Mouse (Mus musculus) hindbrain, embryonic 14.5 days (tissue): ENCODE measurements around the gene Cfdp1. TPM values are rescaled to one million over a fixed set of nuclear protein-coding genes. Genes with fewer than 3 reads are reported as not detected.
A peak's percentile ranks its signal among the peaks of the same experiment; 100 is the strongest.

Experiments used
- ATAC-seq: fragments of 200-750 bp; cut with Nextera tagmentation; 2 replicates; pipeline ENCODE4 v1.8.0; 2017; ENCODE audit warnings: moderate number of reproducible peaks, mild to moderate bottlenecking, moderate TSS enrichment, moderate library complexity; ENCODE audit not compliant: low FRiP score
- DNase-seq: peaks from one replicate; pipeline ENCODE4 v3.0.0-alpha.2; 2015; ENCODE audit warnings: low spot score
- H3K27ac ChIP-seq: fragments of 300-500 bp; sonication (generic); 2 replicates; pipeline ENCODE4 v1.5.1; 2014; ENCODE audit warnings: mild to moderate bottlenecking, moderate library complexity
- H3K27me3 ChIP-seq: fragments of 300-500 bp; sonication (generic); 2 replicates; pipeline ENCODE4 v1.6.1; 2014; ENCODE audit warnings: mild to moderate bottlenecking, low read length, mixed read lengths; ENCODE audit not compliant: control insufficient read depth, insufficient read depth
- H3K36me3 ChIP-seq: fragments of 300-500 bp; sonication (generic); replicated peaks from 2 replicates; pipeline ENCODE4 v1.6.1; 2014; ENCODE audit not compliant: control insufficient read depth, insufficient read depth
- H3K4me1 ChIP-seq: fragments of 300-500 bp; sonication (generic); replicated peaks from 2 replicates; pipeline ENCODE4 v1.6.1; 2014; ENCODE audit warnings: antibody characterized with exemption, low read length, mixed read lengths; ENCODE audit not compliant: control insufficient read depth, insufficient read depth
- H3K4me2 ChIP-seq: fragments of 300-500 bp; sonication (generic); replicated peaks from 2 replicates; pipeline ENCODE4 v1.6.1; 2014; ENCODE audit warnings: mild to moderate bottlenecking, moderate library complexity
- H3K4me3 ChIP-seq: fragments of 300-500 bp; sonication (generic); replicated peaks from 2 replicates; pipeline ENCODE4 v1.5.1; 2014; ENCODE audit warnings: mild to moderate bottlenecking, low read length
- H3K9ac ChIP-seq: fragments of 300-500 bp; sonication (generic); 2 replicates; pipeline ENCODE4 v1.6.1; 2014
- H3K9me3 ChIP-seq: fragments of 300-500 bp; sonication (generic); 2 replicates; pipeline ENCODE4 v1.6.1; 2016; ENCODE audit warnings: low read length; ENCODE audit not compliant: control insufficient read depth
- WGBS: fragments of 180-500 bp; shearing (Covaris S2); extraction: QIAGEN DNeasy Blood & Tissue Kit; methylation state at CpG from one replicate; pipeline ENCODE4 v1.1.7; 2014; 5-methylcytosine and 5-hydroxymethylcytosine counted together
- polyA plus RNA-seq: library from polyadenylated mRNA; unstranded; fragments of >200 nt; fragmentation: Nextera tagmentation; extraction: Ambion mirVana; gene quantifications from 2 replicates; pipeline ENCODE4 v1.2.1, GENCODE M21; 2014

The Cfdp1 gene
- polyA plus RNA-seq, 1 experiment from 2014 or later: 155 TPM

DNA sequence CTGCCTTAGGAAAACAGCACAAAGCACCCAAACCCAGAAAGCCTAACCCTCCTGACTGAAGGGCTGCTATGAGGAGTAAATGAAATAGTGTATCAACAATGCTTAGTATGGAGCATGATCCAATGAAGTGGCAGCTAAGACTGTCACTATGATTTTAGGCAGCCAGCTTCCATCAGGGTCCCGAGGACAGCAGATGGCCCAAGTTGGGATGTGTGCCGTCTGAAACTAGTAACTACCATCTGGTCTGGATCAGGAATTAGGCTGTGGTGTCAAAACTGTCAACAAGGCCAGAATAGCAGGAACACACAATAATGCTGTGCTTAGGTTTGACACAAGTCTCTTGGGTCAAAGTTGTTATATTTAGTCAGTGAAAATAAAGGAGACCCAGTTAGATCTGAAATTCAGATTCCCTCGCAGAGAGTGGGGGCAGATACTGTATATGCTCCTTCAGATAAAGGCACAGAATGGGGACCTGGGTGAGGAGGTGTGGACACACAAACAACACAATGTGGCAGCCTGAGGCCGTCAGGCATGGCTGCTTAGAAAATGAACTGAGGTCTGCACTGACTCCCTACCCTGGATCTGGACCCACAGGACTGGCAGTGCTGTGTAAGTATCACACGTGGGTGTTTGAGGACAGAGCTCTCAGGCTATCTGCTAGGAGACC lies 83.0 kb downstream of the Cfdp1 start:
- ATAC-seq (no peak), DNase-seq (no peak)
- H3K9me3 ChIP-seq: no peaks in the 10 kb centered on the region
- WGBS: 63% methylated on average over 5 of the region's 5 CpGs
- H3K4me3 ChIP-seq: no peak overlapping the region
- H3K9ac ChIP-seq: no peak overlapping the region
- peak overlapping the region; percentile 87 for H3K27ac ChIP-seq
- H3K27me3 ChIP-seq: no peaks in the 10 kb centered on the region
- peaks cover 14% of the 10 kb centered on the region for H3K4me1 ChIP-seq
- no peak overlapping the region for H3K4me2 ChIP-seq
- peaks cover 19% of the 10 kb centered on the region for H3K36me3 ChIP-seq

DNA sequence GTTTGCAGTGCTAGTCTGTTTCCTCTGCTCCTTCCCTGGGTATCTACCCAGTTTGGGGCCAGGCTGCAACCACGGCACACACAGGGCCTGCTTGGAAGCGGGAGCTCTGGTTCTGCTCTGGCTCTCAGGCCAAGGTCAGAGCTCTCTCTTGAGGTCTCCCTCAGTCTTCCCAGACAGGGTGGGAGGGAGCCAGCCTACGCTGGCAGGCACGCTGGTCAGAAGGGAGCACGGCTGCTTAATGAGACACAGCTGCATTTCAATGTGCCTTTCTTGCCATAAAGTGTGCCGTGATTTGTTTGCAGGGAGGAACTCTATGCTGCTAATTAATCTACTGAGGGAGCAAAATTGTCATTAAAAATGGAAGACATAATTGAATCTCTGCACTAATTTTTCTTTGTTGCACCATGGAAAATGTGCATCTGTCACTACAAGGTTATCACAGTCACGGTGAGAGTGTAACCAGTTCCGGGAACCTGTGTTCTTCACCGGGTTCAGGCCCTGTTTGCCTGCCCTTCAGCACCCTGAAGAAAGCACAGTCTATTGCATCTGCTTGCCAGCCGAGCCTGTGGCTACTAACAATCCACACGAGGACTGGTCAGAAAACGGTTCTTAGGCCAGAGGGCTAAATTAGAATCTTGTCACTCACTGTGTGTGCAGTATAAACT lies 84.2 kb downstream of the Cfdp1 start:
- H3K36me3 ChIP-seq: peaks cover 21% of the 10 kb centered on the region
- peak overlapping the region; percentile 87 for H3K27ac ChIP-seq
- no peaks in the 10 kb centered on the region for H3K9me3 ChIP-seq
- no peaks in the 10 kb centered on the region for H3K27me3 ChIP-seq
- peak overlapping the region; percentile 9; the same call in 1 of the 2 replicates for H3K9ac ChIP-seq
- H3K4me2 ChIP-seq: no peak overlapping the region
- peaks cover 14% of the 10 kb centered on the region for H3K4me1 ChIP-seq
- 23% methylated on average over 12 of the region's 12 CpGs for WGBS
- peak; percentile 57; the same call in 1 of the 2 replicates for ATAC-seq
- H3K4me3 ChIP-seq: no peak overlapping the region
- DNase-seq: no peak

DNA sequence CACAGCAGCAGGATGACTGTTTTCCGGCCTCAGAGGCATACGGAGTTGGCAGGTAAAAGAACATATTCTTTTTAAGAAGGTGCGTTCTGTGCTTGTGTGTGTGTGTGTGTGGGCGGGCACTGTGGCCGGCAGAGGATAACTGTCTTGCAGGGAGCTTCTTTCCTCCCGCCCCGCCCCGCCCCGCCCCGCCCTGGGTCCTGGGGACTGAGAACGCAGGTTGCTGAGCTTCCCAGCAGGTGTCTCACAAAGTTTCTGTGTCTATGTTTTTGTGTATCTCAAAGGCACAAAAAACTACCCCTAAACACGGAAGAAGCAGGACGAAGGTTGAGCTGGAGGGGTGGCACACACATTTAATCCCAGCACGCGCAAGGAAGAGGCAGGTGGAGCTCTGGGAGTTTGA lies 84.8 kb downstream of the Cfdp1 start:
- no peak for ATAC-seq
- 64% methylated on average over 15 of the region's 15 CpGs for WGBS
- H3K36me3 ChIP-seq: peaks cover 21% of the 10 kb centered on the region
- H3K9me3 ChIP-seq: no peaks in the 10 kb centered on the region
- DNase-seq: no peak
- peaks cover 14% of the 10 kb centered on the region for H3K4me1 ChIP-seq
- H3K4me2 ChIP-seq: no peak overlapping the region
- H3K27ac ChIP-seq: peak overlapping the region; percentile 87
- no peak overlapping the region for H3K4me3 ChIP-seq
- peak overlapping the region; percentile 9; the same call in 1 of the 2 replicates for H3K9ac ChIP-seq
- no peaks in the 10 kb centered on the region for H3K27me3 ChIP-seq

DNA sequence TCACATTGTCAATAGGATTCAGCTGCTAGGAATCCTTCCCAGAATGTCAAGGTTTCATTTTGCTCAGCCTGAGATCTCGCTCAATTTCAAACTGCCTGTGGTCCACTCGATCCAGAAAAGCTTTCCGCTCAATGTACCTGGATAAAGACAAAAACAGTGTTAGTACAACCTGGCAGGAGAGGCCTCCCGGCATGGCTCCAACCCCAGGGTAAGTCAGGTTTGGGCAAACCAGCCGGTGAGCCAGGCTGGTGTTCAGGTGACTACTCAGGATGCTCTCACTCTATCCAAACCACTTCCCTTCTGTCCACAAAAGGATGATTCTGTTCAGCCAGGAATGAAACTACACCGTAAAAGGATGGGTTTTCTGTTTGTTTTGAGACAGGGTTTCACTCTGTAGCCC lies 85.4 kb downstream of the Cfdp1 start:
- 86% methylated on average over 6 of the region's 6 CpGs for WGBS
- Histone ChIP-seq H3K9ac (no peak overlapping the region), H3K4me1 (peaks cover 14% of the 10 kb centered on the region), H3K36me3 (peaks cover 21% of the 10 kb centered on the region), H3K27ac (no peak overlapping the region), H3K4me3 (no peak overlapping the region), H3K9me3 (no peaks in the 10 kb centered on the region), H3K27me3 (no peaks in the 10 kb centered on the region), H3K4me2 (no peak overlapping the region)
- ATAC-seq (no peak), DNase-seq (no peak)

DNA sequence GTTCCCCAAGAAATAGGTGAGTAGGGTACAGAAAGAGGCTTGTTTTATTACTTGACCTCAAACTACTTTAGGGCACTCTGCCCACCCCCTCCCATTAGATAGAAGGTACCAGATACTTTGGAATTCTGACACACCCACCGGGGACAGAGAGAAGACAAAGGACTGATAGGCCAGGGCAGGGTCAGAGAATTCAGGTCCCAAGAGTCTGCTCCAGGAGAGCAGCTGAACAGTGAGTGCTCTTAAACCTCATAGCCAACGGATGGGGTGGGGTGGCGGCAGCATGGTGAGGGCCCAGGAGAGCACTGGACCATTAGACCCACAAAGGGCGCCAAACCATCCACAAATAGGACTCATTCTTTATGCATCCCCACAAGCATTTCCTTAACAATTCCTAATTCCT lies 88.5 kb downstream of the Cfdp1 start:
- Histone ChIP-seq H3K36me3 (peaks cover 21% of the 10 kb centered on the region), H3K4me2 (no peak overlapping the region)
- 72% methylated on average over 4 of the region's 4 CpGs for WGBS

DNA sequence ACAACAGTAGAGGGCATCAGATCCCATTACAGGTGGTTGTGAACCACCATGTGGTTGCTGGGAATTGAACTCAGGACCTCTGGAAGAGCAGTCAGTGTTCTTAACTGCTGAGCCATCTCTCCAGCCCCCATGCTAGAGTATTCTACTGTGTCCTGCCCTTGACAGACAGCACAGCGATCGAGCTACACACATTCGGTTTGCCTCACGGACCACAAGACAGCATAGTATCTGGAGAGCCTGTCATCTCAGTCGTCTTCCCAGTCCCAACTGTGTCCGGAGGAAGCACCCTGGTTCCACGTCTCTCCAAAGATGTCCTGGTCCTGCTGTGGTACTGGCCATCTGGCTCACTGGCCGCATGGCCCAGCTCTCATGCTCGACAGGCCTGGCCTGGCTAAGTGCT lies 89.0 kb downstream of the Cfdp1 start:
- ATAC-seq (no peak), DNase-seq (no peak)
- no peaks in the 10 kb centered on the region for H3K9me3 ChIP-seq
- no peak overlapping the region for H3K4me3 ChIP-seq
- no peak overlapping the region for H3K9ac ChIP-seq
- peaks cover 15% of the 10 kb centered on the region for H3K4me1 ChIP-seq
- H3K4me2 ChIP-seq: no peak overlapping the region
- WGBS: 92% methylated on average over 9 of the region's 9 CpGs
- H3K27ac ChIP-seq: no peak overlapping the region
- peaks cover 21% of the 10 kb centered on the region for H3K36me3 ChIP-seq
- H3K27me3 ChIP-seq: no peaks in the 10 kb centered on the region

More for the DNA sequence above, 88.5 kb downstream of the Cfdp1 start:
- no peaks in the 10 kb centered on the region for H3K9me3 ChIP-seq
- ATAC-seq: no peak
- no peak for DNase-seq
- H3K4me3 ChIP-seq: no peak overlapping the region
- no peak overlapping the region for H3K9ac ChIP-seq
- H3K4me1 ChIP-seq: peaks cover 14% of the 10 kb centered on the region
- H3K27ac ChIP-seq: no peak overlapping the region
- H3K27me3 ChIP-seq: no peaks in the 10 kb centered on the region

DNA sequence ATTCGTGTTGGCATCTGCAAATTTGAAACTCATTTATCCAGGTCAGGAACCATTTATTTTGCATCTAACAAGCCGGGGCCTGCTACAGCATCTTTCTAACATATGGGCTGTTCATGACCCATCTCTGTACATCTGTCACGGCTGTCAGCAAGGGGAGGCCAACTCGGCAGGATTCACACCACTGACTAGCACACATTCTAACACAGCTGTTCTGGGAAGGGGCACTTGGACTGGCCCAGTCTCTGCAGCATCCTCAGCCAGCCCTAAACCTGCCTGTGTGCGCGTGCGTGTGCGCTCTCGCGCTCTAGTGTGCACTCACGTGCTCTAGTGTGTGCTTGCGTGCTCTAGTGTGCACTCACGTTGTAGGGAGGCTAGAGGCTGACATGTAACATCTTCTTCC lies 93.4 kb downstream of the Cfdp1 start:
- H3K27ac ChIP-seq: no peak overlapping the region
- no peak for DNase-seq
- no peak for ATAC-seq

DNA sequence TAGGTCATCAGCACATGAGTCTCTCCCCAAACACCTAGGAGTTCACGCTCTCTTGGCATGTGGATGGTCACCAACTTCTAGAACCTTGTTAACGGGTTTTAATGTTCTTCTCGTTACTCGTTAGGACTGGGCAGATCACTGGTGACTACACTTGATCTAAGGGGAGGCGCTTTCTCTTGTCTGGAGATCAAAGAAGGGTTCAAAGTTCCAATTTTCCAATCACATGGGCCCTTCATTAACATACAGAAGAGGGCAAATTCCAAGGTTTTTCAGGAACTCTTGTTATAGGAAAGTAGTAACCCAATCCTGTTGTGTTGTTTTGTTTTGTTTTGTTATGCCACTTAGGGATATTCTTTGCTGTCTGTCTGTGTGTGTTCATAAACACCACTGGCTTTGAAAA lies 95.3 kb downstream of the Cfdp1 start:
- Histone ChIP-seq H3K9me3 (no peaks in the 10 kb centered on the region), H3K4me3 (no peak overlapping the region), H3K27me3 (no peaks in the 10 kb centered on the region), H3K36me3 (no peaks in the 10 kb centered on the region), H3K9ac (no peak overlapping the region), H3K4me2 (no peak overlapping the region), H3K27ac (no peak overlapping the region), H3K4me1 (0 out of 2 replicates have a peak, but pooled peaks cover 6% of the 10 kb centered on the region)
- no peak for ATAC-seq
- DNase-seq: no peak
- WGBS: 89% methylated on average over 5 of the region's 5 CpGs

More for the DNA sequence above, 93.4 kb downstream of the Cfdp1 start:
- Histone ChIP-seq H3K4me2 (no peak overlapping the region), H3K4me3 (no peak overlapping the region), H3K27me3 (no peaks in the 10 kb centered on the region), H3K4me1 (0 out of 2 replicates have a peak, but pooled peaks cover 6% of the 10 kb centered on the region), H3K9ac (no peak overlapping the region), H3K36me3 (no peaks in the 10 kb centered on the region), H3K9me3 (no peaks in the 10 kb centered on the region)
- WGBS: 72% methylated on average over 13 of the region's 13 CpGs

DNA sequence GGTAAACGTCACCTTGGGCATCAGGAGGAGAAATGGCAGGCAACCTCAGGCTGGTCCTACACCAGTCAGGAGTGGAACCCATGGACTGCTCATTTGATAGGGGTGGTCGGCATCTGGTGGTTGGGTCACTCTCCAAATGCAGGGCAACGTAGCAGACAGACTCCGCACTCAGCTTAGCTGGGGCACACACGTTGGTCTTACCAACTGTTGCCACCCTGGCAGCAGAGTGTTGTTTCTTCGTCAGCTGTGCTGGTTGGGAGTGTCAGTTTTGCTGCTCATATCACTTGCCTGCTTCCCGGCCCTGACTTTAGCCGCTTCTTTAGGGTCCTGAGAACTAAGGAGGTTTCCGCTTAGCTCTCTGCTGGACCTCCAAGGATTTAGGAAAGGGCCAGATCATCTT lies 96.5 kb downstream of the Cfdp1 start:
- H3K36me3 ChIP-seq: no peaks in the 10 kb centered on the region
- no peak overlapping the region for H3K27ac ChIP-seq
- H3K4me1 ChIP-seq: 0 out of 2 replicates have a peak, but pooled peaks cover 6% of the 10 kb centered on the region
- no peaks in the 10 kb centered on the region for H3K9me3 ChIP-seq
- ATAC-seq: no peak
- no peaks in the 10 kb centered on the region for H3K27me3 ChIP-seq
- no peak overlapping the region for H3K4me3 ChIP-seq
- 92% methylated on average over 9 of the region's 9 CpGs for WGBS
- DNase-seq: no peak
- no peak overlapping the region for H3K9ac ChIP-seq
- no peak overlapping the region for H3K4me2 ChIP-seq
